7 mouse cellular contexts compared by ENCODE assay signal in the genomic region with DNA sequence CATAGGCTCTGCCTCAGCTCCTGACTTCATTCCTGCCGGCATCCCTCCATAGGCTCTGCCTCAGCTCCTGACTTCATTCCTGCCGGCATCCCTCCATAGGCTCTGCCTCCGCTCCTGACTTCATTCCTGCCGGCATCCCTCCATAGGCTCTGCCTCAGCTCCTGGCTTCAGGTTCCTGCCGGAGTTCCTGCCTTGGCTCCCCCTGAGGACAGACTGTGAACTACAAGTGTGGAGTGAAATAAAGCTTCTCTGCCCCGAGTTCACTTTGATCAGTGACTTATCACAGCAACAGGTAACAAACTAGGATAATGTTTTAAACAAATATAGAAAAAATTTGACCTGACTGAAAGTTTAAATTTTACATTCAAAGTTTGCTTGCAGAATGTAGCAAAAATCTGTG.
DNase-seq lines count a peak whose midpoint lies in the region; TF ChIP-seq lines count a peak whose summit lies in the region.
"Not testable (repeated sequence)": the region's sequence is repeated elsewhere in the genome, so short reads cannot be mapped to it uniquely, and the experiment has no call there.

No protein-coding gene starts in this region.

- H3K36me3 ChIP-seq in liver, adult 2 months (ENCODE audit: control insufficient read depth, insufficient read depth, low read length), result not testable (repeated sequence)

- peak; percentile 28; the same call in 1 of the 2 replicates for TF ChIP-seq CTCF in brain, embryonic 14.5 days (IDR thresholded peaks at IDR 0.05; ENCODE audit: borderline replicate concordance, extremely low read depth, insufficient read depth, insufficient read length)
- peak; percentile 44; the same call in 1 of the 2 replicates for TF ChIP-seq CTCF in liver, adult 2 months (IDR thresholded peaks at IDR 0.05; ENCODE audit: low read depth, low read length)

- H3K27me3 ChIP-seq in liver, adult 2 months (ENCODE audit: control insufficient read depth, insufficient read depth, low read length), result not testable (repeated sequence)

- not testable (repeated sequence) for H3K27ac ChIP-seq in liver, adult 2 months (replicated peaks; ENCODE audit: insufficient read depth, low read depth, low read length)

- H3K79me2 ChIP-seq in liver, adult 2 months (ENCODE audit: control insufficient read depth, insufficient read depth, low read length), result not testable (repeated sequence)

- TF ChIP-seq POLR2A in brain, embryonic 14.5 days (IDR thresholded peaks at IDR 0.05; ENCODE audit: borderline replicate concordance, extremely low read depth, insufficient read depth, insufficient read length, poor library complexity, severe bottlenecking); liver, adult 2 months (IDR thresholded peaks at IDR 0.05; ENCODE audit: extremely low read depth, insufficient read depth, low read length): not testable (repeated sequence)

- WGBS in liver, adult 2 months, result 83% methylated on average over 6 of the region's 6 CpGs

- DNase-seq in brain, embryonic 14.5 days (ENCODE audit: low read depth), result not testable (repeated sequence)
- peak; percentile 21 for DNase-seq in embryo, embryonic 11 days
- peak; percentile 15 for DNase-seq in heart, postnatal 4 days
- peak; percentile 5 for DNase-seq in kidney, adult 9 months
- DNase-seq in liver, adult 2 months (ENCODE audit: extremely low read depth, low read depth, low spot score), result peak; percentile 6
- peak; percentile 29 for DNase-seq in right cerebral cortex, postnatal 14 days
- DNase-seq in thymus, postnatal 14 days, result peak; percentile 10

- not testable (repeated sequence) for H3K4me1 ChIP-seq in liver, adult 2 months (ENCODE audit: control insufficient read depth, insufficient read depth, low read length)

- H3K4me3 ChIP-seq in liver, adult 2 months (ENCODE audit: insufficient read depth, low read depth, low read length), result not testable (repeated sequence)

- not testable (repeated sequence) for H3K9ac ChIP-seq in liver, adult 2 months (ENCODE audit: low read depth, low read length)
